ENCODE assay signal across 23 mouse cellular contexts in the genomic region with DNA sequence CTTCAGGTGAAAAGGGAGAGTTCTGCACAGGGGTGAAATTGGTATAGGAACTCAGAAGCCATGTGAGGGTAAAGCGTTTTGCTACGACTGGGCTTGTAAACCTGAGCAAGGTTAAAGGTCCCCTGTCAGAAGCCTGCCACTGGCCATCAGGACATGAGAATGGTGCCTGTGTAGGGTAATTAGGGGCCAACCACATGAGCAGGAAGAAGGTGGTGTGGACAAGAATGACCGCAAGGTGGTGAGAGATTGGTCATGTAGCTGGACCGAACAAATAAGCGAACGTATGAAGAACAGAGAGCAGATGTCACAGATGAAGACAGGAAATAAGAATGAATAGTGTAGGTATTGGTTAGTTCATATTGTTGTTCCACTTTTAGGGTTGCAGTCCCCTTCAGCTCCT. TPM values are rescaled to one million over a fixed set of nuclear protein-coding genes. Genes with fewer than 3 reads are reported as not detected.
"Had no signal": no experiment of that assay in that cellular context is flagged by ENCODE, and none has a peak within 500 bp of the region (broad histone marks: within the 10 kb centered on the region; RNA-seq: fewer than 3 reads in every experiment).

No protein-coding gene starts in this region.

- ATAC-seq: hindbrain, postnatal 0 days; intestine, embryonic 16.5 days had no signal

- H3K27ac ChIP-seq: heart, adult 2 months; heart, embryonic 13.5 days; heart, embryonic 15.5 days; hindbrain, embryonic 13.5 days; hindbrain, embryonic 15.5 days; hindbrain, postnatal 0 days; layer of hippocampus, adult 2 months; limb, embryonic 13.5 days; limb, embryonic 15.5 days had no signal

- H3K4me3 ChIP-seq: heart, adult 2 months; heart, embryonic 13.5 days; heart, embryonic 15.5 days; hindbrain, embryonic 13.5 days; hindbrain, embryonic 15.5 days; layer of hippocampus, adult 2 months; limb, embryonic 13.5 days; limb, embryonic 15.5 days had no signal

- H3K9me3 ChIP-seq: heart, embryonic 13.5 days; heart, embryonic 15.5 days; hindbrain, embryonic 13.5 days; hindbrain, embryonic 15.5 days; limb, embryonic 13.5 days; limb, embryonic 15.5 days had no signal

- H3K4me1 ChIP-seq: heart, embryonic 13.5 days; heart, embryonic 15.5 days; hindbrain, embryonic 13.5 days; hindbrain, embryonic 15.5 days; limb, embryonic 13.5 days; limb, embryonic 15.5 days had no signal

- H3K9ac ChIP-seq: heart, embryonic 13.5 days; heart, embryonic 15.5 days; hindbrain, embryonic 13.5 days; hindbrain, embryonic 15.5 days; limb, embryonic 13.5 days; limb, embryonic 15.5 days had no signal

- H3K36me3 ChIP-seq: heart, embryonic 13.5 days; heart, embryonic 15.5 days; hindbrain, embryonic 13.5 days; hindbrain, embryonic 15.5 days; limb, embryonic 13.5 days; limb, embryonic 15.5 days had no signal

- H3K27me3 ChIP-seq: heart, embryonic 13.5 days; heart, embryonic 15.5 days; hindbrain, embryonic 13.5 days; hindbrain, embryonic 15.5 days; limb, embryonic 13.5 days; limb, embryonic 15.5 days had no signal

- DNase-seq: gastrocnemius, postnatal 25 days; heart, adult 11 months; heart, adult 2 months; heart, postnatal 14 days; heart, postnatal 36 days; kidney, adult 11 months; kidney, adult 8-10 months; kidney, postnatal 10 days; kidney, postnatal 25 days; kidney, postnatal 4 days; layer of hippocampus, postnatal 36 days; left cerebral cortex, postnatal 4 days had no signal

- H3K4me2 ChIP-seq: heart, embryonic 11.5 days; heart, embryonic 13.5 days; heart, embryonic 15.5 days; hindbrain, embryonic 13.5 days; hindbrain, embryonic 15.5 days; limb, embryonic 13.5 days; limb, embryonic 15.5 days had no signal

RNA-seq across cellular contexts. Expression of a gene that starts 23.7 kb away (rescaled TPM):
- polyA plus RNA-seq: heart, embryonic 11.5 days; limb, embryonic 11.5 days had no signal
